ENCODE assay signal across 14 mouse cellular contexts in genomic region chr17:35097164-35097655, GRCm38 (mm10). TPM values are rescaled to one million over a fixed set of nuclear protein-coding genes. Genes with fewer than 3 reads are reported as not detected.
DNase-seq lines count a peak whose midpoint lies in the region; ATAC-seq lines count a peak whose summit lies in the region.
"Had no signal": no experiment of that assay in that cellular context is flagged by ENCODE, and none has a peak within 500 bp of the region (broad histone marks: within the 10 kb centered on the region; RNA-seq: fewer than 3 reads in every experiment).

No protein-coding gene starts in this region.

- no peak overlapping the region for H3K27ac ChIP-seq in forebrain, embryonic 13.5 days
- H3K27ac ChIP-seq: liver, embryonic 12.5 days had no signal

- no peak overlapping the region for H3K4me3 ChIP-seq in forebrain, embryonic 13.5 days
- H3K4me3 ChIP-seq: liver, embryonic 12.5 days had no signal

- peak; percentile 58 for DNase-seq in heart, postnatal 4 days
- no peak for DNase-seq in heart, postnatal 36 days
- DNase-seq in right cerebral cortex, adult 2 months (ENCODE audit: low spot score in 2 of 2) = peak; percentile 64 to 69
- DNase-seq in right cerebral cortex, postnatal 10 days (ENCODE audit: low spot score in 2 of 2) = no peak
- peak; percentile 79 to 82 for DNase-seq in cerebellum, postnatal 25 days
- DNase-seq in telencephalon, adult 2 months (ENCODE audit: low read depth, low spot score) = peak; percentile 55
- DNase-seq in gastrocnemius, postnatal 4 days (ENCODE audit: low spot score in 2 of 2) = no peak

- peaks cover 99% of the 10 kb centered on the region for H3K36me3 ChIP-seq in forebrain, embryonic 13.5 days (ENCODE audit: poor library complexity, severe bottlenecking)

- H3K27me3 ChIP-seq in forebrain, embryonic 13.5 days = no peaks in the 10 kb centered on the region
- H3K27me3 ChIP-seq: CH12.LX; liver, embryonic 12.5 days had no signal

- intact Hi-C loops in heart, postnatal 36 days (cut with DNase I) = no loop called here

- WGBS in forebrain, embryonic 13.5 days = 84% methylated on average over 12 of the region's 12 CpGs

- H3K4me1 ChIP-seq in forebrain, embryonic 13.5 days = no peaks in the 10 kb centered on the region

- no peak for ATAC-seq in forebrain, embryonic 13.5 days
- ATAC-seq: activated CD4-positive, CD25-positive, alpha-beta regulatory T cell, adult 4 months; liver, embryonic 12.5 days had no signal

- no peaks in the 10 kb centered on the region for H3K9me3 ChIP-seq in forebrain, embryonic 13.5 days (replicated peaks)
- H3K9me3 ChIP-seq: liver, embryonic 12.5 days had no signal

- H3K9ac ChIP-seq in forebrain, embryonic 13.5 days = no peak overlapping the region
- H3K9ac ChIP-seq: liver, embryonic 12.5 days had no signal

- no peak overlapping the region for H3K4me2 ChIP-seq in forebrain, embryonic 13.5 days
- H3K4me2 ChIP-seq: liver, embryonic 12.5 days had no signal

RNA-seq across cellular contexts. Expression of gene Abhd16a, which starts 8.1 kb away (rescaled TPM):
- 10 to 100 TPM; 50.6 to 53.5 TPM for total RNA-seq in heart, postnatal 4 days (2021)
- total RNA-seq in heart, postnatal 36 days (2021) = 10 to 100 TPM; 54.6 to 61.1 TPM
- total RNA-seq in gastrocnemius, postnatal 4 days (2021) = 10 to 100 TPM; 67.2 to 69.3 TPM
- polyA plus RNA-seq in forebrain, embryonic 13.5 days (2015; fragmentation: Nextera tagmentation; extraction: Ambion mirVana) = 74.9 and 77.6 TPM in 2 replicates

RNA-seq across cellular contexts. Expression of gene Ly6g5c, which starts 10.9 kb away (rescaled TPM):
- total RNA-seq in heart, postnatal 4 days (2021) = not detected
- not detected for total RNA-seq in heart, postnatal 36 days (2021)
- total RNA-seq in gastrocnemius, postnatal 4 days (2021) = not detected
- polyA plus RNA-seq in forebrain, embryonic 13.5 days (2015; fragmentation: Nextera tagmentation; extraction: Ambion mirVana) = not detected in 2 replicates
- total RNA-seq: CH12.LX; heart, adult 8-10 months; midbrain, postnatal 0 days had no signal
- polyA plus RNA-seq: activated CD4-positive, CD25-positive, alpha-beta regulatory T cell, adult 4 months; liver, embryonic 12.5 days; midbrain, postnatal 0 days; stomach, embryonic 14.5 days had no signal

RNA-seq across cellular contexts. Expression of gene Ly6g6f, which starts 11.8 kb away (rescaled TPM):
- total RNA-seq in heart, postnatal 4 days (2021) = not detected
- not detected for total RNA-seq in heart, postnatal 36 days (2021)
- under 1 TPM in 1 of 2 experiments, not detected in 1; 0.31 TPM for total RNA-seq in gastrocnemius, postnatal 4 days (2021)
- polyA plus RNA-seq in forebrain, embryonic 13.5 days (2015; fragmentation: Nextera tagmentation; extraction: Ambion mirVana) = 0.25 TPM in 1 of 2 replicates, not detected in the other
- total RNA-seq: midbrain, postnatal 0 days had no signal
- polyA plus RNA-seq: midbrain, postnatal 0 days; stomach, embryonic 14.5 days had no signal

RNA-seq across cellular contexts. Expression of gene Ly6g5b, which starts 18.0 kb away (rescaled TPM):
- under 1 TPM; 0.52 to 0.62 TPM for total RNA-seq in heart, postnatal 4 days (2021)
- not detected for total RNA-seq in heart, postnatal 36 days (2021)
- total RNA-seq in gastrocnemius, postnatal 4 days (2021) = 1 to 10 TPM in 1 of 2 experiments, under 1 TPM in 1; 0.44 to 1.2 TPM
- 1.2 and 1.3 TPM in 2 replicates for polyA plus RNA-seq in forebrain, embryonic 13.5 days (2015; fragmentation: Nextera tagmentation; extraction: Ambion mirVana)
- total RNA-seq: heart, adult 8-10 months had no signal

RNA-seq across cellular contexts. Expression of gene Ly6g6d, which starts 19.3 kb away (rescaled TPM):
- 1 to 10 TPM; 1.6 to 2.4 TPM for total RNA-seq in heart, postnatal 4 days (2021)
- under 1 TPM; 0.70 to 0.80 TPM for total RNA-seq in heart, postnatal 36 days (2021)
- total RNA-seq in gastrocnemius, postnatal 4 days (2021) = 1 to 10 TPM in 1 of 2 experiments, under 1 TPM in 1; 0.91 to 1.2 TPM
- 0.58 and 0.81 TPM in 2 replicates for polyA plus RNA-seq in forebrain, embryonic 13.5 days (2015; fragmentation: Nextera tagmentation; extraction: Ambion mirVana)
- total RNA-seq: CH12.LX; midbrain, postnatal 0 days had no signal
- polyA plus RNA-seq: activated CD4-positive, CD25-positive, alpha-beta regulatory T cell, adult 4 months had no signal

Comparison
In these comparisons a context has a peak if more than half of its experiments do, and no peak if none do; other contexts are left out.
1. DNase-seq: peak in heart, postnatal 4 days (single experiment), right cerebral cortex, adult 2 months (2 of 2), cerebellum, postnatal 25 days (2 of 2) and telencephalon, adult 2 months (single experiment); none in heart, postnatal 36 days (0 of 2), right cerebral cortex, postnatal 10 days (0 of 2) and gastrocnemius, postnatal 4 days (0 of 2).